2 mouse cellular contexts compared by ENCODE assay signal in genomic region chr9:108262494-108263049, GRCm38 (mm10).
TF ChIP-seq lines count a peak whose summit lies in the region.

No protein-coding gene starts in this region.

TF ChIP-seq in C2C12, 6 proteins besides CTCF, POLR2A, EP300 and RAD21 (continued from another document):
- TF ChIP-seq FOSL1 (IDR thresholded peaks at IDR 0.05; ENCODE audit: insufficient read depth, low read length, poor library complexity, severe bottlenecking) (no peak), CEBPB (IDR thresholded peaks at IDR 0.05; ENCODE audit: low read depth) (no peak), MYOD1 (IDR thresholded peaks at IDR 0.05; ENCODE audit: control insufficient read depth, insufficient read length, low read depth) (no peak)
TF ChIP-seq in C2C12: peak in this region for 0.

TF ChIP-seq in MEL, 35 proteins besides CTCF, POLR2A, EP300 and RAD21 (continued from another document):
- TF ChIP-seq KAT2A (conservative IDR thresholded peaks at IDR 0.05; ENCODE audit: low read depth, low read length) (no peak), CHD1 (IDR thresholded peaks at IDR 0.05; ENCODE audit: low read depth, low read length) (0 out of 2 replicates have a peak, but pooled peaks have one; percentile 73), TAL1 (IDR thresholded peaks at IDR 0.05; ENCODE audit: low read length) (no peak)
TF ChIP-seq in MEL: peak in this region for 1.
